Mouse (Mus musculus): ENCODE measurements at regions not wholly inside any gene's neighbourhood (a gene's known extent, or its start where the extent isn't known, plus 50 kb on each side); places are given as distances from the start of the nearest gene placed in this dataset.

GRCm38 (mm10) chr3:66592259-66592658, 295.6 kb upstream of the Veph1 start:
- no peaks in the 10 kb centered on the region for H3K27me3 ChIP-seq (replicated peaks)
- H3K9me3 ChIP-seq (replicated peaks), result no peaks in the 10 kb centered on the region
- no peaks in the 10 kb centered on the region for H3K36me3 ChIP-seq
- no peak overlapping the region for H3K4me3 ChIP-seq
- no peak for ATAC-seq (ENCODE audit: insufficient number of reproducible peaks, low FRiP score)
- no peak overlapping the region for H3K9ac ChIP-seq
- H3K4me1 ChIP-seq (replicated peaks), result peaks cover 10% of the 10 kb centered on the region
- H3K4me2 ChIP-seq, result no peak overlapping the region
- 20% methylated on average over 7 of the region's 7 CpGs for WGBS
- H3K27ac ChIP-seq (ENCODE audit: poor library complexity, severe bottlenecking), result no peak overlapping the region

GRCm38 (mm10) chr3:66590775-66591174, 294.1 kb upstream of the Veph1 start:
- H3K27me3 ChIP-seq (replicated peaks), result no peaks in the 10 kb centered on the region
- peaks cover 10% of the 10 kb centered on the region for H3K4me1 ChIP-seq (replicated peaks)
- no peak for ATAC-seq (ENCODE audit: insufficient number of reproducible peaks, low FRiP score)
- H3K27ac ChIP-seq (ENCODE audit: poor library complexity, severe bottlenecking), result no peak overlapping the region
- no peaks in the 10 kb centered on the region for H3K9me3 ChIP-seq (replicated peaks)
- H3K36me3 ChIP-seq, result no peaks in the 10 kb centered on the region
- no peak overlapping the region for H3K4me2 ChIP-seq
- H3K4me3 ChIP-seq, result no peak overlapping the region
- 59% methylated on average over 7 of the region's 7 CpGs for WGBS
- H3K9ac ChIP-seq, result no peak overlapping the region

GRCm38 (mm10) chr3:66589483-66589882, 292.8 kb upstream of the Veph1 start:
- H3K4me3 ChIP-seq, result no peak overlapping the region
- H3K4me2 ChIP-seq, result no peak overlapping the region
- no peaks in the 10 kb centered on the region for H3K27me3 ChIP-seq (replicated peaks)
- no peak overlapping the region for H3K27ac ChIP-seq (ENCODE audit: poor library complexity, severe bottlenecking)
- peaks cover 10% of the 10 kb centered on the region for H3K4me1 ChIP-seq (replicated peaks)
- no peaks in the 10 kb centered on the region for H3K36me3 ChIP-seq
- WGBS, result 79% methylated on average over 4 of the region's 4 CpGs
- H3K9ac ChIP-seq, result no peak overlapping the region
- ATAC-seq (ENCODE audit: insufficient number of reproducible peaks, low FRiP score), result no peak
- H3K9me3 ChIP-seq (replicated peaks), result no peaks in the 10 kb centered on the region

GRCm38 (mm10) chr3:66584831-66585230, 288.2 kb upstream of the Veph1 start:
- Histone ChIP-seq H3K4me2 (no peak overlapping the region), H3K9ac (no peak overlapping the region), H3K4me1 (replicated peaks) (no peaks in the 10 kb centered on the region), H3K9me3 (replicated peaks) (no peaks in the 10 kb centered on the region), H3K27me3 (replicated peaks) (no peaks in the 10 kb centered on the region), H3K36me3 (no peaks in the 10 kb centered on the region), H3K4me3 (no peak overlapping the region), H3K27ac (ENCODE audit: poor library complexity, severe bottlenecking) (no peak overlapping the region)
- no peak for ATAC-seq (ENCODE audit: insufficient number of reproducible peaks, low FRiP score)
- WGBS, result 87% methylated on average over 9 of the region's 9 CpGs

GRCm38 (mm10) chr3:66584101-66584500, 287.5 kb upstream of the Veph1 start:
- no peaks in the 10 kb centered on the region for H3K4me1 ChIP-seq (replicated peaks)
- 90% methylated on average over 5 of the region's 5 CpGs for whole genome bisulfite sequencing
- no peak for ATAC-seq (ENCODE audit: insufficient number of reproducible peaks, low FRiP score)

GRCm38 (mm10) chr3:66576659-66577058, 280.0 kb upstream of the Veph1 start:
- WGBS, result 69% methylated on average over 1 of the region's 1 CpGs
- H3K9ac ChIP-seq, result no peak overlapping the region
- H3K4me2 ChIP-seq, result no peak overlapping the region
- no peak for ATAC-seq (ENCODE audit: insufficient number of reproducible peaks, low FRiP score)
- no peaks in the 10 kb centered on the region for H3K36me3 ChIP-seq
- H3K4me3 ChIP-seq, result no peak overlapping the region
- H3K27me3 ChIP-seq (replicated peaks), result no peaks in the 10 kb centered on the region
- no peaks in the 10 kb centered on the region for H3K4me1 ChIP-seq (replicated peaks)
- no peak overlapping the region for H3K27ac ChIP-seq (ENCODE audit: poor library complexity, severe bottlenecking)
- 0 out of 2 replicates have a peak, but pooled peaks cover 3% of the 10 kb centered on the region for H3K9me3 ChIP-seq (replicated peaks)

More at GRCm38 (mm10) chr3:66584101-66584500, 287.5 kb upstream of the Veph1 start:
- Histone ChIP-seq H3K4me3 (no peak overlapping the region), H3K36me3 (no peaks in the 10 kb centered on the region), H3K4me2 (no peak overlapping the region), H3K9me3 (replicated peaks) (no peaks in the 10 kb centered on the region), H3K9ac (no peak overlapping the region), H3K27me3 (replicated peaks) (no peaks in the 10 kb centered on the region), H3K27ac (ENCODE audit: poor library complexity, severe bottlenecking) (no peak overlapping the region)

- ATAC-seq (ENCODE audit: insufficient number of reproducible peaks, low FRiP score), result no peak
- H3K4me2 ChIP-seq, result no peak overlapping the region
- WGBS, result 85% methylated on average over 8 of the region's 8 CpGs
Measured at GRCm38 (mm10) chr3:66574321-66574720, 277.7 kb upstream of the Veph1 start.

GRCm38 (mm10) chr3:66572887-66573519, 276.4 kb upstream of the Veph1 start:
- ATAC-seq (ENCODE audit: insufficient number of reproducible peaks, low FRiP score), result no peak
- Histone ChIP-seq H3K27ac (ENCODE audit: poor library complexity, severe bottlenecking) (no peak overlapping the region), H3K4me1 (replicated peaks) (no peaks in the 10 kb centered on the region), H3K4me3 (no peak overlapping the region), H3K36me3 (no peaks in the 10 kb centered on the region), H3K9ac (no peak overlapping the region), H3K9me3 (replicated peaks) (0 out of 2 replicates have a peak, but pooled peaks cover 3% of the 10 kb centered on the region), H3K4me2 (no peak overlapping the region), H3K27me3 (replicated peaks) (no peaks in the 10 kb centered on the region)
- WGBS, result 86% methylated on average over 12 of the region's 12 CpGs

More at GRCm38 (mm10) chr3:66574321-66574720, 277.7 kb upstream of the Veph1 start:
- 0 out of 2 replicates have a peak, but pooled peaks cover 3% of the 10 kb centered on the region for H3K9me3 ChIP-seq (replicated peaks)
- H3K9ac ChIP-seq, result no peak overlapping the region
- no peak overlapping the region for H3K27ac ChIP-seq (ENCODE audit: poor library complexity, severe bottlenecking)
- no peak overlapping the region for H3K4me3 ChIP-seq
- no peaks in the 10 kb centered on the region for H3K27me3 ChIP-seq (replicated peaks)
- no peaks in the 10 kb centered on the region for H3K36me3 ChIP-seq
- H3K4me1 ChIP-seq (replicated peaks), result no peaks in the 10 kb centered on the region

- Histone ChIP-seq H3K4me1 (replicated peaks) (no peaks in the 10 kb centered on the region), H3K27ac (ENCODE audit: poor library complexity, severe bottlenecking) (no peak overlapping the region), H3K9ac (no peak overlapping the region), H3K9me3 (replicated peaks) (0 out of 2 replicates have a peak, but pooled peaks cover 3% of the 10 kb centered on the region), H3K4me3 (no peak overlapping the region), H3K36me3 (no peaks in the 10 kb centered on the region), H3K27me3 (replicated peaks) (no peaks in the 10 kb centered on the region), H3K4me2 (no peak overlapping the region)
- 61% methylated on average over 5 of the region's 5 CpGs for whole genome bisulfite sequencing
- ATAC-seq (ENCODE audit: insufficient number of reproducible peaks, low FRiP score), result no peak
Measured at GRCm38 (mm10) chr3:66570342-66570741, 273.7 kb upstream of the Veph1 start.

GRCm38 (mm10) chr3:66564268-66565245, 267.9 kb upstream of the Veph1 start:
- no peaks in the 10 kb centered on the region for H3K9me3 ChIP-seq (replicated peaks)
- H3K9ac ChIP-seq, result no peak overlapping the region
- H3K4me3 ChIP-seq, result no peak overlapping the region
- no peak for ATAC-seq (ENCODE audit: insufficient number of reproducible peaks, low FRiP score)
- H3K4me2 ChIP-seq, result no peak overlapping the region
- 0 out of 2 replicates have a peak, but pooled peaks cover 8% of the 10 kb centered on the region for H3K4me1 ChIP-seq (replicated peaks)
- 65% methylated on average over 7 of the region's 7 CpGs for WGBS
- H3K36me3 ChIP-seq, result no peaks in the 10 kb centered on the region
- H3K27ac ChIP-seq (ENCODE audit: poor library complexity, severe bottlenecking), result no peak overlapping the region
- H3K27me3 ChIP-seq (replicated peaks), result no peaks in the 10 kb centered on the region

- no peak for ATAC-seq (ENCODE audit: insufficient number of reproducible peaks, low FRiP score)
Measured at GRCm38 (mm10) chr3:66563329-66563728, 266.7 kb upstream of the Veph1 start.

More at GRCm38 (mm10) chr3:66563329-66563728, 266.7 kb upstream of the Veph1 start:
- no peak overlapping the region for H3K27ac ChIP-seq (ENCODE audit: poor library complexity, severe bottlenecking)
- no peak overlapping the region for H3K4me3 ChIP-seq
- no peak overlapping the region for H3K4me2 ChIP-seq
- H3K27me3 ChIP-seq (replicated peaks), result no peaks in the 10 kb centered on the region
- H3K9ac ChIP-seq, result no peak overlapping the region
- 0 out of 2 replicates have a peak, but pooled peaks cover 8% of the 10 kb centered on the region for H3K4me1 ChIP-seq (replicated peaks)
- H3K36me3 ChIP-seq, result no peaks in the 10 kb centered on the region
- 60% methylated on average over 2 of the region's 2 CpGs for WGBS
- no peaks in the 10 kb centered on the region for H3K9me3 ChIP-seq (replicated peaks)

All from heart, embryonic 12.5 days (tissue).